ENCODE assay signal across 8 mouse cellular contexts in the genomic region with DNA sequence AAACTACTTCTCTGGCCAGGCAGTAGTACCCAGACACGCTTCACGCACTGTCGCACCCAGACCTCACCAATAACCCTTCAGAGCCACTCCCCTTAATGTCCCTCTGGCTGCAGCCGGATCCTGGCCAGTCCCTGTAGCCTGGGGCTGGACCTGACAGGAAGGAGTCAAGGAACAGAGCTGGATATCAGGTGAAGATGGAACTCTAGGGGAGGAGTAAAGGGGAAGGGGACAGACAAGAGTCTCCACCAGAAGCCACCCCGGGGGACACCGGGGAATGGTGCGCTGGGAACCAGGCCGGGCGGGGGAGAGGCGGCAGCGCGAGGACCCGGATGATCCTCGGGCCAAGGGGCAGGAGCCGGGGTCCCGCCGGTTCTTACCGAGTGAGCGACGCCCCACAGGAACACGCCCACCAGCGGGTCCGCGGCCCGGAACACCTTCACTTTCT. TPM values are rescaled to one million over a fixed set of nuclear protein-coding genes. Genes with fewer than 3 reads are reported as not detected.
DNase-seq lines count a peak whose midpoint lies in the region; ATAC-seq lines count a peak whose summit lies in the region.

No protein-coding gene starts in this region.

- H3K27ac ChIP-seq in heart, embryonic 14.5 days (replicated peaks in 1 of 2; ENCODE audit: control insufficient read depth in 1 of 2, insufficient read depth in 1 of 2, low read depth in 2 of 2, low read length in 2 of 2): peak overlapping the region in 1 of 2 experiments; percentile 57; a peak in 2 of 4 replicates

- peak overlapping the region; percentile 65 to 95 for H3K4me3 ChIP-seq in heart, embryonic 14.5 days (ENCODE audit: control insufficient read depth in 1 of 2, insufficient read depth in 1 of 2, low read depth in 1 of 2, low read length in 2 of 2)

- under 1% methylated on average over 25 of the region's 25 CpGs for WGBS in heart, embryonic 14.5 days

- no peaks in the 10 kb centered on the region for H3K27me3 ChIP-seq in heart, embryonic 14.5 days (ENCODE audit: control insufficient read depth, insufficient read depth, low read length)

- peaks cover 24% of the 10 kb centered on the region for H3K36me3 ChIP-seq in heart, embryonic 14.5 days (ENCODE audit: control insufficient read depth, insufficient read depth, low read length)

- H3K9ac ChIP-seq in heart, embryonic 14.5 days (ENCODE audit: low read length): peak overlapping the region; percentile 88

- peak; percentile 20 for ATAC-seq in activated CD4-positive, CD25-positive, alpha-beta regulatory T cell, adult 4 months
- ATAC-seq in heart, embryonic 14.5 days (ENCODE audit: insufficient number of reproducible peaks, insufficient read depth, low FRiP score, low read depth): peak; percentile 67
- ATAC-seq in megakaryocyte-erythroid progenitor cell, adult 5-6 weeks (replicated peaks; ENCODE audit: low FRiP score, low TSS enrichment, poor library complexity, severe bottlenecking): peak; percentile 56

- peak; percentile 43 for DNase-seq in embryo, embryonic 10 days (ENCODE audit: low spot score)
- no peak for DNase-seq in embryo, embryonic 9.5 days (ENCODE audit: extremely low spot score)
- DNase-seq in kidney, postnatal 36 days: peak; percentile 86 to 91
- no peak for DNase-seq in urinary bladder, postnatal 10 days (ENCODE audit: low spot score)
- no peak for DNase-seq in c-Kit-positive CD71-positive TER-119-positive erythroid progenitor cells, embryonic 14.5 days (ENCODE audit: low spot score)

- no peaks in the 10 kb centered on the region for H3K9me3 ChIP-seq in heart, embryonic 14.5 days (ENCODE audit: control insufficient read depth, low read length)

- peak overlapping the region; percentile 95 for H3K4me2 ChIP-seq in heart, embryonic 14.5 days (ENCODE audit: low read length)

- H3K4me1 ChIP-seq in heart, embryonic 14.5 days (ENCODE audit: control insufficient read depth in 2 of 2, insufficient read depth in 2 of 2, low read length in 2 of 2): peaks cover 12 to 16% of the 10 kb centered on the region in 2 experiments

RNA-seq across cellular contexts. Expression of a gene that starts 0.4 kb away (rescaled TPM):
- 10 to 100 TPM; 24.2 to 27.8 TPM for polyA plus RNA-seq in activated CD4-positive, CD25-positive, alpha-beta regulatory T cell, adult 4 months (2017; shearing (Covaris generic))
- polyA plus RNA-seq in heart, embryonic 14.5 days (2014; fragmentation: Nextera tagmentation; extraction: Ambion mirVana): 17.6 and 22.8 TPM in 2 replicates
- 58.6 and 59.9 TPM in 2 replicates for total RNA-seq in megakaryocyte-erythroid progenitor cell, adult 5-6 weeks (2014; fragmentation: Nextera tagmentation)
- 28.0 and 35.3 TPM in 2 replicates for total RNA-seq in megakaryocyte-erythroid progenitor cell, adult 5-6 weeks (2017)

RNA-seq across cellular contexts. Expression of a gene that starts 15.5 kb away (rescaled TPM):
- 10 to 100 TPM; 40.6 to 42.9 TPM for polyA plus RNA-seq in activated CD4-positive, CD25-positive, alpha-beta regulatory T cell, adult 4 months (2017; shearing (Covaris generic))
- polyA plus RNA-seq in heart, embryonic 14.5 days (2014; fragmentation: Nextera tagmentation; extraction: Ambion mirVana): 73.3 and 75.7 TPM in 2 replicates
- total RNA-seq in megakaryocyte-erythroid progenitor cell, adult 5-6 weeks (2014; fragmentation: Nextera tagmentation): 97.0 and 160 TPM in 2 replicates
- total RNA-seq in megakaryocyte-erythroid progenitor cell, adult 5-6 weeks (2017): 28.5 and 29.5 TPM in 2 replicates

RNA-seq across cellular contexts. Expression of a gene that starts 21.1 kb away (rescaled TPM):
- polyA plus RNA-seq in activated CD4-positive, CD25-positive, alpha-beta regulatory T cell, adult 4 months (2017; shearing (Covaris generic)): not detected
- polyA plus RNA-seq in heart, embryonic 14.5 days (2014; fragmentation: Nextera tagmentation; extraction: Ambion mirVana): 18.2 and 22.8 TPM in 2 replicates
- 22.7 and 46.0 TPM in 2 replicates for total RNA-seq in megakaryocyte-erythroid progenitor cell, adult 5-6 weeks (2014; fragmentation: Nextera tagmentation)
- 35.4 and 35.7 TPM in 2 replicates for total RNA-seq in megakaryocyte-erythroid progenitor cell, adult 5-6 weeks (2017)

RNA-seq across cellular contexts. Expression of a gene that starts 30.5 kb away (rescaled TPM):
- polyA plus RNA-seq in activated CD4-positive, CD25-positive, alpha-beta regulatory T cell, adult 4 months (2017; shearing (Covaris generic)): 1 to 10 TPM; 2.5 to 2.7 TPM
- 17.4 and 19.3 TPM in 2 replicates for polyA plus RNA-seq in heart, embryonic 14.5 days (2014; fragmentation: Nextera tagmentation; extraction: Ambion mirVana)
- 1.8 TPM in 1 of 2 replicates, not detected in the other for total RNA-seq in megakaryocyte-erythroid progenitor cell, adult 5-6 weeks (2014; fragmentation: Nextera tagmentation)
- total RNA-seq in megakaryocyte-erythroid progenitor cell, adult 5-6 weeks (2017): 1.8 TPM in 1 of 2 replicates, not detected in the other

RNA-seq across cellular contexts. Expression of a gene that starts 46.0 kb away (rescaled TPM):
- 100 to 1,000 TPM; 152 to 209 TPM for polyA plus RNA-seq in activated CD4-positive, CD25-positive, alpha-beta regulatory T cell, adult 4 months (2017; shearing (Covaris generic))
- polyA plus RNA-seq in heart, embryonic 14.5 days (2014; fragmentation: Nextera tagmentation; extraction: Ambion mirVana): 1.5 and 2.0 TPM in 2 replicates
- total RNA-seq in megakaryocyte-erythroid progenitor cell, adult 5-6 weeks (2014; fragmentation: Nextera tagmentation): 67.2 and 84.7 TPM in 2 replicates
- total RNA-seq in megakaryocyte-erythroid progenitor cell, adult 5-6 weeks (2017): 18.5 and 23.3 TPM in 2 replicates

Comparison
In these comparisons a context has a peak if more than half of its experiments do, and no peak if none do; other contexts are left out.
1. DNase-seq: peak in embryo, embryonic 10 days (single experiment) and kidney, postnatal 36 days (2 of 2); none in embryo, embryonic 9.5 days (single experiment), urinary bladder, postnatal 10 days (single experiment) and c-Kit-positive CD71-positive TER-119-positive erythroid progenitor cells, embryonic 14.5 days (single experiment).
2. RNA of a gene that starts 21.1 kb away (polyA plus RNA-seq): 18.2 to 22.8 TPM in heart, embryonic 14.5 days; not detected in activated CD4-positive, CD25-positive, alpha-beta regulatory T cell, adult 4 months; every median in the first group is over 10 times any median in the second.
3. Peak in every context shown above with its lines, with median percentiles within 50 percentile points of each other: ATAC-seq.